Mouse (Mus musculus) intestine, embryonic 16.5 days (tissue): ENCODE results near the gene Ncoa3. TPM values are rescaled to one million over a fixed set of nuclear protein-coding genes. Genes with fewer than 3 reads are reported as not detected.

Experiments
- ATAC-seq: fragments of 200-750 bp; cut with Nextera tagmentation; 2 replicates; pipeline ENCODE4 v1.8.0; 2017; ENCODE audit warnings: moderate TSS enrichment, moderate library complexity
- H3K27ac ChIP-seq: fragments of 300-500 bp; sonication (generic); 2 replicates; pipeline ENCODE4 v1.5.1; 2014; ENCODE audit warnings: mild to moderate bottlenecking, low read length
- H3K27me3 ChIP-seq: fragments of 300-500 bp; sonication (generic); replicated peaks from 2 replicates; pipeline ENCODE4 v1.6.1; 2014; ENCODE audit warnings: low read length, control low read depth, mixed read lengths; ENCODE audit not compliant: control insufficient read depth, insufficient read depth
- H3K36me3 ChIP-seq: fragments of 300-500 bp; sonication (generic); 2 replicates; pipeline ENCODE4 v1.6.1; 2014; ENCODE audit warnings: low read length, control low read depth; ENCODE audit not compliant: control insufficient read depth, insufficient read depth
- H3K4me1 ChIP-seq: fragments of 300-500 bp; sonication (generic); 2 replicates; pipeline ENCODE4 v1.6.1; 2014; ENCODE audit warnings: low read length, control low read depth, mixed read lengths; ENCODE audit not compliant: control insufficient read depth, insufficient read depth
- H3K4me2 ChIP-seq: fragments of 300-500 bp; sonication (generic); 2 replicates; pipeline ENCODE4 v1.6.1; 2014; ENCODE audit warnings: low read depth, low read length, control low read depth
- H3K4me3 ChIP-seq: fragments of 300-500 bp; sonication (generic); 2 replicates; pipeline ENCODE4 v1.5.1; 2014; ENCODE audit warnings: mild to moderate bottlenecking, low read length
- H3K9ac ChIP-seq: fragments of 300-500 bp; sonication (generic); 2 replicates; pipeline ENCODE4 v1.6.1; 2014; ENCODE audit warnings: low read depth, low read length
- H3K9me3 ChIP-seq: fragments of 300-500 bp; sonication (generic); 2 replicates; pipeline ENCODE4 v1.6.1; 2016; ENCODE audit warnings: low read length, control low read depth; ENCODE audit not compliant: control insufficient read depth
- WGBS: fragments of 180-500 bp; shearing (Covaris S2); extraction: QIAGEN DNeasy Blood & Tissue Kit; methylation state at CpG from one replicate; pipeline ENCODE4 v1.1.7; 2014; 5-methylcytosine and 5-hydroxymethylcytosine counted together
- polyA plus RNA-seq: library from polyadenylated mRNA; unstranded; fragments of >200 nt; fragmentation: Nextera tagmentation; extraction: Ambion mirVana; gene quantifications from 2 replicates; pipeline ENCODE4 v1.2.1, GENCODE M21; 2015

The Ncoa3 gene
- polyA plus RNA-seq, 1 experiment from 2014 or later: 8.7 TPM

- ATAC-seq: no peak
- no peaks in the 10 kb centered on the region for H3K36me3 ChIP-seq
- no peak overlapping the region for H3K9ac ChIP-seq
- H3K27ac ChIP-seq: no peak overlapping the region
- no peaks in the 10 kb centered on the region for H3K27me3 ChIP-seq
- no peak overlapping the region for H3K4me3 ChIP-seq
- H3K4me2 ChIP-seq: no peak overlapping the region
- H3K4me1 ChIP-seq: peaks cover 24% of the 10 kb centered on the region
- H3K9me3 ChIP-seq: no peaks in the 10 kb centered on the region
- 92% methylated on average over 8 of the region's 8 CpGs for WGBS
These were observed 5.0 kb downstream of the Ncoa3 start for GRCm38 (mm10) chr2:165997256-165997967.

- Histone ChIP-seq H3K27me3 (no peaks in the 10 kb centered on the region), H3K36me3 (no peaks in the 10 kb centered on the region), H3K4me3 (no peak overlapping the region), H3K9me3 (no peaks in the 10 kb centered on the region), H3K4me1 (peaks cover 20% of the 10 kb centered on the region), H3K9ac (no peak overlapping the region), H3K4me2 (no peak overlapping the region), H3K27ac (no peak overlapping the region)
- WGBS: 40% methylated on average over 4 of the region's 4 CpGs
- ATAC-seq: no peak
These were observed 6.5 kb downstream of the Ncoa3 start for GRCm38 (mm10) chr2:165998969-165999368.

- no peak overlapping the region for H3K4me2 ChIP-seq
- WGBS: 23% methylated on average over 5 of the region's 5 CpGs
- ATAC-seq: no peak
These were observed 7.4 kb downstream of the Ncoa3 start for GRCm38 (mm10) chr2:165999790-166000189.

GRCm38 (mm10) chr2:166000242-166000641 lies 7.8 kb downstream of the Ncoa3 start:
- Histone ChIP-seq H3K4me1 (peaks cover 20% of the 10 kb centered on the region), H3K27me3 (no peaks in the 10 kb centered on the region), H3K9me3 (no peaks in the 10 kb centered on the region), H3K4me2 (no peak overlapping the region), H3K36me3 (no peaks in the 10 kb centered on the region), H3K27ac (no peak overlapping the region), H3K4me3 (no peak overlapping the region), H3K9ac (no peak overlapping the region)
- no peak for ATAC-seq
- WGBS: 28% methylated on average over 5 of the region's 5 CpGs

More at GRCm38 (mm10) chr2:165999790-166000189, 7.4 kb downstream of the Ncoa3 start:
- Histone ChIP-seq H3K36me3 (no peaks in the 10 kb centered on the region), H3K27ac (no peak overlapping the region), H3K4me3 (no peak overlapping the region), H3K27me3 (no peaks in the 10 kb centered on the region), H3K9me3 (no peaks in the 10 kb centered on the region), H3K4me1 (peaks cover 20% of the 10 kb centered on the region), H3K9ac (no peak overlapping the region)

GRCm38 (mm10) chr2:166000769-166001168 lies 8.3 kb downstream of the Ncoa3 start:
- 39% methylated on average over 5 of the region's 5 CpGs for WGBS
- no peaks in the 10 kb centered on the region for H3K36me3 ChIP-seq
- no peak for ATAC-seq
- H3K4me2 ChIP-seq: no peak overlapping the region
- H3K27me3 ChIP-seq: no peaks in the 10 kb centered on the region
- H3K4me1 ChIP-seq: peaks cover 20% of the 10 kb centered on the region
- H3K9ac ChIP-seq: no peak overlapping the region
- no peaks in the 10 kb centered on the region for H3K9me3 ChIP-seq
- H3K27ac ChIP-seq: no peak overlapping the region
- H3K4me3 ChIP-seq: no peak overlapping the region

GRCm38 (mm10) chr2:166001362-166001761 lies 8.9 kb downstream of the Ncoa3 start:
- 53% methylated on average over 2 of the region's 2 CpGs for WGBS
- no peak for ATAC-seq

GRCm38 (mm10) chr2:166001768-166002167 lies 9.3 kb downstream of the Ncoa3 start:
- H3K9me3 ChIP-seq: no peaks in the 10 kb centered on the region
- no peak for ATAC-seq
- no peak overlapping the region for H3K4me3 ChIP-seq
- H3K27ac ChIP-seq: no peak overlapping the region
- H3K4me1 ChIP-seq: peaks cover 20% of the 10 kb centered on the region
- no peaks in the 10 kb centered on the region for H3K36me3 ChIP-seq
- 60% methylated on average over 2 of the region's 2 CpGs for WGBS
- no peak overlapping the region for H3K4me2 ChIP-seq
- no peak overlapping the region for H3K9ac ChIP-seq
- no peaks in the 10 kb centered on the region for H3K27me3 ChIP-seq

More at GRCm38 (mm10) chr2:166001362-166001761, 8.9 kb downstream of the Ncoa3 start:
- H3K9ac ChIP-seq: no peak overlapping the region
- H3K36me3 ChIP-seq: no peaks in the 10 kb centered on the region
- no peaks in the 10 kb centered on the region for H3K27me3 ChIP-seq
- no peak overlapping the region for H3K27ac ChIP-seq
- H3K4me1 ChIP-seq: peaks cover 20% of the 10 kb centered on the region
- no peak overlapping the region for H3K4me3 ChIP-seq
- H3K9me3 ChIP-seq: no peaks in the 10 kb centered on the region
- no peak overlapping the region for H3K4me2 ChIP-seq

- Histone ChIP-seq H3K4me1 (peaks cover 20% of the 10 kb centered on the region), H3K36me3 (no peaks in the 10 kb centered on the region), H3K9me3 (no peaks in the 10 kb centered on the region), H3K9ac (no peak overlapping the region), H3K27me3 (no peaks in the 10 kb centered on the region), H3K27ac (no peak overlapping the region), H3K4me3 (no peak overlapping the region), H3K4me2 (no peak overlapping the region)
- no peak for ATAC-seq
- 55% methylated on average over 4 of the region's 4 CpGs for WGBS
These were observed 10.0 kb downstream of the Ncoa3 start for GRCm38 (mm10) chr2:166002429-166002828.

GRCm38 (mm10) chr2:166003004-166003403 lies 10.6 kb downstream of the Ncoa3 start:
- peaks cover 20% of the 10 kb centered on the region for H3K4me1 ChIP-seq
- 49% methylated on average over 1 of the region's 1 CpGs for WGBS
- H3K9ac ChIP-seq: no peak overlapping the region
- H3K4me2 ChIP-seq: no peak overlapping the region
- H3K27ac ChIP-seq: no peak overlapping the region
- no peaks in the 10 kb centered on the region for H3K27me3 ChIP-seq
- ATAC-seq: no peak
- no peaks in the 10 kb centered on the region for H3K9me3 ChIP-seq
- H3K4me3 ChIP-seq: no peak overlapping the region
- H3K36me3 ChIP-seq: no peaks in the 10 kb centered on the region

GRCm38 (mm10) chr2:166007046-166007445 lies 14.6 kb downstream of the Ncoa3 start:
- no peak for ATAC-seq
- H3K36me3 ChIP-seq: no peaks in the 10 kb centered on the region
- no peak overlapping the region for H3K4me3 ChIP-seq
- no peaks in the 10 kb centered on the region for H3K9me3 ChIP-seq
- H3K27ac ChIP-seq: no peak overlapping the region
- no peak overlapping the region for H3K9ac ChIP-seq
- H3K4me2 ChIP-seq: no peak overlapping the region
- 66% methylated on average over 6 of the region's 6 CpGs for WGBS
- no peaks in the 10 kb centered on the region for H3K27me3 ChIP-seq
- peaks cover 26% of the 10 kb centered on the region for H3K4me1 ChIP-seq
